Mouse (Mus musculus) gastrocnemius, postnatal 4 days (tissue): Measurements from ENCODE around the gene Igsf9b. TPM values are rescaled to one million over a fixed set of nuclear protein-coding genes. Genes with fewer than 3 reads are reported as not detected.

ENCODE experiments used
- DNase-seq, 2 experiments: peaks; one replicate each; pipeline ENCODE4 v3.0.0; 2021 to 2022; ENCODE audit warnings: low spot score in 2 of 2, mixed read lengths in 2 of 2
- total RNA-seq, 2 experiments: library from RNA; stranded (reverse); gene quantifications; 2 replicates each; pipeline ENCODE4 v1.2.3; 2021

Gene Igsf9b
- total RNA-seq, 2 experiments from 2014 or later: 7.1 to 8.3 TPM

DNA sequence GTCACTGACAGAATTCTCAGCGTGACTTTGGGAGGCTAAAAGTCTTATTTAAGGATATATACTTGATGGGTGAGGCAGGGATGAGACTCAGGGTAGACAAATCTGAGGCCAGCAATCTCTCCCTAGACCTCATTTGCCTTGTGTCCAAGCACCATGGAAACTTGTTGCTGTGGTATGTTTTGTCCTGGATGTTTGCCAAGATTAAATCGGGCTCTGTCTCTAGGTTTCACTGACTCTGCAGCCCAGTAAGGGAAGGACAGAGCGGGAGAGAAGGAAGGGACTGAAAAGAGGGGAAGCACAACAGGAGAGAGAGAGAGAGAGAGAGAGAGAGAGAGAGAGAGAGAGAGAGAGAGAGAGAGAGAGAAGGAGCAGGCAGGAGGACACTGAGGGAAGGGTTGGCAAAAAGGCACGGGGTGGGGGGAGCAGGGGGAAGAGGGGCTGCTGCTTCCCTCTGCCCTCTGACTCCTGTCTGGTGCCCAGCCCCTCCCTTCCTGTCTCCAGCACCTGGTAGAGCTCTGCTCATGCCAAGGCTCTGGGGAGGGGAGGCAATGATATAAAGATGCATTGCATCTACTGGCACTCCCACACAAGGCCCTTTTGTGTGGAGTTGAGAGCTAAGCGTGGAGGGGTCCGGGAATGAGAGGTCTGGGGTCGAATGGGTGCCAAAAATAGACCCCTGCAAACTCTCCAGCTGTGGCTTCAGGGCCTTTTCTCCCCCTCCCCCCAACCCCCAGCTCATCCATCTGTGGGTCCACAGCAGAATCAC lies 9.3 kb upstream of the Igsf9b start:
- DNase-seq: no peak

DNA sequence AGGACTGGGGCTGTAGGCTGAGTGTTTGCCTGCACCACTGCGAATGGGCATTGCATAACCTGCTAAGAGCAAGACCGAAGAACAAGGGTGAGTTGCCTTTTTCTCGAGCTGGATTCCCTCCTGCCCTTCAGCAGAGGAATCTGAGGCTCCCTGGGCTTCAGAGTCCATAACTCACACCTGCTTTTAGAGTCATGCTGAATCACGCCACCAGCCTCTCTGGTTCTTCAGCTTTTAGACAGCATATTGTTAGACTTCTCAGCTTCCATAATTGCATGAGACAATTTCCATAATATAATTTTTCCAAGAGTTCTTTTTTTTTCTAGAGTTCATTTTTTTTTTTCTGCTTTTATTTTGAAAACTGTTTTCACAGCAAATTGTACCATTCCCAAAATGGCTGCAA lies 4.6 kb upstream of the Igsf9b start:
- no peak for DNase-seq

DNA sequence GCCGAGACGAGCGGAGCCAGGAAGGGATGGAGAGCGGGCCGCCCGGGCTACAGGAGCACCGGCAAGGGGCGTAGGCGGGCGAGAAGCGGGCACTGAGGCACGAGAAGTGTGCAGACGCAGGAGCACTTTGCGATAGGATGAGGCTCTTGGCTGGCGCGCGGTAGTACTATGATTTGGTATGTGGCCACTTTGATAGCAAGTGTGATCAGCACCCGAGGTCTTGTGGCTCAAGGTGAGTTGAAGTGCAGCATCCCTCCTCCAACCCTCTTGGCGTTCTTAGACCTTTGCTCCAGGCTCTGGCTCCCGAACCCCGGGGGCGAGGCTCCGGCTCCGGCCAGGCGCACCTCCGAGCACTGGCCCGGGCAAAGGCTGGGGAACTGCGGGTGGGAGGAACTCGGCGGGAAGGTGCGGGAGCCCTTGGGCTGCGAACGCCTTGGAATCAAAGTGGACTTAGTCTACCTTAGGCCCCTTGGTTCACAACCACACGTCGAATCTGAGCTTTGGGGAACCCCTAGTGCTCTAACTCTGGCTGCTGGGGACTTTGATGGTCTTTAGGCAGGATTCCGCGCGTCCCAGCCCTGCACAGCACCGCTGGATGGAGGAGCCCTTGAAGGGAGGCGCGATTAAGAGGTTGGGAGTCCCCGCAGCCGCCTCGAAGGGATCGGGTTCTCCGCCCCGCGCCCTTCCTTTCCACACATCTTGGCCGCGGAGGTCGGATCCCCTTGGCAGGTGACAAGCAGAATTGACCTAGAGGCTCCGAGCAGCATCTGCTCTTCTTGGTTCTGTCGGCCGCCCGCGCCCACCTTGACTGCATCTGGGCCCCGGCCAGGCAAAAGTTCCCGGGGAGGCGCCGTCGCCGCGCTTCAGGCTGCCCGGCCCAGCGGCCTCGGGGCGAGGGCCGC lies 533 bp downstream of the Igsf9b start:
- no peak for DNase-seq

DNA sequence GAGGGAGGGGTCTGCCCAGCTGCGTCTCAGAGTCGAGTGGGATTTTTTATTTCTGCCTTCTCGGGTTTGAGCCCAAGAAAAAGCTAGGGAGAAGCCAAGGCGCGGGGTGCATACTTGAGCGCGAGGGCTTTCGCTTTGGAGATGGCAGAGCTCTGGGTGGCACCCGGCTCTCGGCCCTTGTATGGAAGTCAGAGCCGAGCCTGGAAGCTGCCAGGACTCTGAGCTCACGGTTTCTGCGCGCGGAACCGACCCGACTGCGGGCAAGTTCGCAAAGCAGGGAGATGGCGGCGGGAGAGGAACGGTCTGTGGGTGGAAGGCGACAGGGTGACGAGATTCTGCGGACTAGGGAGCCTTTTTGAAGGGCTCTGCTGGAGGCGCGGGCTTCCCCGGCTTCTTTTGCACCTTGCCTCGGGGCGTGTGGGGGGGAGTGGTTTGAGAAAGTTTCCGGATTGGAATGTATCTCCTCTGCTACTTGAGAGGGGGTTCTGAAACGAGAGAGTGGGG lies 1.2 kb downstream of the Igsf9b start:
- DNase-seq: no peak

DNA sequence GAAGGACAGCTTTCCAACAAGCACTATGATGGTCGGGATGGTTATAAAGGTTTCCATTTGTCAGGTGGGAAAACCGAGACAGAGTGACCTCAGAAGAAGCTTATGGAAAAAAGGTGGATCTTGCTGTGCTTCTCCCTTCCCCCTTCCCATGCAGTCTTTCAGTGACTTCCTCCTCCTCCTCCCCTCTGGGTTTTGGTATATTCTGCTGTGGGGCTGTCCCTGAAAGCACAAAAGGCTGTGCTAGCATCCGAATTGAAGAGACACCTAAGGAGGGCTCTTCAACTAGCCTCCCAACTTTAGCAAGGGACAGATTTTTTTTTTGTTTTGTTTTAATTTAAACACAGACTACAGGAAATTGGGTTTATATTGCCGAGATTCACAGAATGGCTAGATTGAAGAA lies 1.7 kb downstream of the Igsf9b start:
- no peak for DNase-seq

DNA sequence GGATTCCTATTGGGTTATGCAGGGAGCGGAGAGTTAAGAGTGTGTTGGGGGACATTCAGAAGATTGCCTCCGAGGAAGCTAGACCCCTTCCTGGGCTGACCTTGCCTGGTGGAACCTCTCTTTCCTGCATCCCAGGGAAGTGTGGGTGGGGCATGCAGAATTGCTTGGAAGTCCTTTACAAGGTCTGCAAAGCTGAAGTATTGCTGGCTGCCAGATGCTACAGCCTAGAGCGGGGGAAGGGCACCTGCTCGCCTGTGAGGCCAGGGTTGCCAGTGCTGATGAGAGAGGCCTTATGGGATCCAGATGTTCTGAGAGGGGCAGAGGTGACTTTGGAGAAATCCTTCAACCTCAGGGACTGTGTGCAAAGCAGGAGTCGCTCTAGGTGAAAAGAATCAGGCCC lies 2.5 kb downstream of the Igsf9b start:
- DNase-seq: no peak

DNA sequence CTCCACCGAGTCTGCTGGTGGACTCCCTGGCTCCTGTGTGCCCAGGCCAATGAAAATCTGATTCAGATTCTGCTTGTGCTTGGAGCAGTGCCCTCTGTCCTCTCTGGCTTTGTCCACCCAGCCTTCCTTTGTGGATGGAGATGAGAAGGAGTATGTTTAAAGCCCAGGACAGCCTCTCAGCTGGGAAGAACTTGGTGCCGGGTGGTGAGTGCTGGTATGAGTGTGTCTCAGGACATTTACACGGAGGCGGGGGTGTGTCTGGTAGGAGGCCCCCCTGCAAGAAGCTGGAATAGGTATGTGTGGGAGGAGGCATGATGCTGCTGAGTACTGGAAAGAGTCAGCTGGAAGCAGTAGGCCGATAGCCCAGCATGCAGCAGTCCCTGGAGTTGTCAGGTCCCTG lies 3.3 kb downstream of the Igsf9b start:
- no peak for DNase-seq

DNA sequence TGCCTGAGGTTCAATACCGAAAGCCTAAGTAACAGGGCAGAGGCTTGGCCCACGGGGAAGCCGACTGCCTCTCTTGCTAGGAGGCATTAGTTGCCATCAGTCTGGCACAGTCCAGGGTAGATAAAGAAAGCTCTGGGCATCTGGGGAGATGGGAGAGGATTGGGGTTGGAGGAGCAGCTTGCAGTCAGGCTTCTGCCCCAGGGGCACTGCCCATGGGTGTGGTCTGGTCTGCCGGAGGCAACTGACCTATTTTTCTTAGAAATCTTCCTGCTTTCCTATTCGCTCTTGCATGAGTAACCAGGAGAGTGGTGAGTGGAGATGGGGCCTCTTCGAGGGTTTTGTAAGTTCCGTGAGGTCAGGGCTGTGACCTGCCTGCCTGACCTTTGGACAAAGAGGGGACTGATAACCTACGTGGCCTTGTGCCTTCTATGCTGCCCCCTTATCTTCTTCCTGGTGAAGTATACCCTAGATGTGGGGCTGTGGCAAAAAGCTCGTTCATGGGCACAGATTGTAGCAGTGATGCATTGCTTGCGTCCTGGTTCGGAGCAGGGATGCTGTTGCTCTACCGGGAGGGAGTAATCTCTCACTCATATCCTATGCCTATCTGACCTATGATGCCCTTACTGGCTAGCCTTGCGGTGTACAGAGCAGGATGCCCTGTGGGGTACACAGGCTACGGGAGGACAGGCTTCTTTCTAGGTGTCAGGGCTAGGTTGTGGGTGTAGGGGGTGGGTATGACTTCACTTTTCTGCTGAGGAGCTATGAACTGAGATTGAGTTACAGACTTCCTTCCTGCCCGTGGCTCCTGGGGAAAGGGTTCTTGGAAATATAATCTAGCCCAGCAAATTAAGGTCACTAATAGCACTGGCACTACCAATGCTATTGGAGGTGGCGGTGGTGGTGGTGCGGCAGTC lies 4.8 kb downstream of the Igsf9b start:
- DNase-seq: no peak

DNA sequence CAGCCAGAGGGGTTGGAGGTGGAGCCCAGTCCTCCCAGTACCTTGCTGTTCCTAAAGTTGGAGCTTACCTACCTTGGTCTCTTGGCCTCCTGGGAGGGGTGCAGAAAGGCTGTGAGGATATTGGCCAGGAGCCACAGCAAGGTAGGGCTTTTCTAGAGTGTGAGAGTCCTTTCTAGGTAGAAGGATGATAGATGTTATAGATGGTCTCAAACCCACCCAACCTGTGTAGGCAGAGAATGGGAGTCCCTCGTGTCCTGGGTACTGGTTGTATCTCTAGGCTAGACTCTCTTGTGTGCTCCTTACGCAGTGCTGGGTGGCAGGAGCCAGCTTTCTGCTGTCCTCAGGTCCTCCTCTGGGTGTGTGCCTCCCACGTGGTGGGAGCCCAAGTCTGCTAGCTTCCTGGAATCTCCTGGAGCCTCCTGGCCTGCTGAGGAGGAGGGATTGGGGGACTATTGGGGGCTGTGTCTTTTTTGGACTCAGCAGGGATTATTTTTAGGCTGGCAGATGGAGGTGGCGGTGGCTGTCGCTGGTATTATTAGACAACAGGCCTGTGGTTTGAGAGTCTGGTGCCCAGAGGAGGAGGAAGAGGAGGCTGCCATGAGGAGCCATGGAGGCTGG lies 5.6 kb downstream of the Igsf9b start:
- DNase-seq: no peak

DNA sequence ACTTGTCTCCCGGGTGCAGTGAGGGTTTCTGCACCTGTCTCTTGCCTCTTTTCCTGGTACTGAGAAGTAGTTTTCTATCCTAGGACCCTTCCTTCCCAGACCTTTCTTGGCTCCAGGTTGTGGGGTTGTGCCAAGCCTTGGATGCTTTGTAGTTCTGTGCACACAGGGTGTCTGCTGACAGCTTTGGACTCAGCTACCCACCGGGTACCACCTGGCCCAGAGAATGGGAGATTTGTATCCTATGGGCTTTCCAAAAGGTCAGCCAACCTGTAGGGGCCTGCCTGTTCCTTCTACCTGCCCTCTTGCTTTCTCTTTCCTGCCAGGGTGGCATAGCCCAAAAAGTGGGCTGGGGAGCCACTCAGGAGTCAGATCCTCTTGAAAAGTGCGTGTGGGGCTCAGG lies 6.5 kb downstream of the Igsf9b start:
- no peak for DNase-seq

DNA sequence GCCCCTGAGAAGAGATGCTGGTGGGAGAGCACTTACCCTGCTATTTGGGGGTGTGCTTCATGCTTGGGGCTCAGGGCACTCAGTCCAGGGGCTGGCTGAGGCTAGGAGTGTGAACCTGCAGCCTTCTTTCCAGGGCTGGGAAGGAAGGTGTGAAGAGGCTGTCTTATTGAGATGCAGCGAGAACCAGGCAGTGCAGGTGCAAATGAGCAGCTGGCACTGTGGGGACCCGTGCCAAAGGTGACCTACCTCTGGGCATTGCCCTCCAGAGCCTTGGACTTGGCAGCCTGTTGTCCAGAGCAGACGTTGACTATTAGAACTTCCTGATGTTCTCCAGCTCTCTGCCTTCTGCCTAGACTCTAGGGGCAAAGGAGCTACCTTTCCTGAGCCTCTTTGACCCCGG lies 7.6 kb downstream of the Igsf9b start:
- no peak for DNase-seq

DNA sequence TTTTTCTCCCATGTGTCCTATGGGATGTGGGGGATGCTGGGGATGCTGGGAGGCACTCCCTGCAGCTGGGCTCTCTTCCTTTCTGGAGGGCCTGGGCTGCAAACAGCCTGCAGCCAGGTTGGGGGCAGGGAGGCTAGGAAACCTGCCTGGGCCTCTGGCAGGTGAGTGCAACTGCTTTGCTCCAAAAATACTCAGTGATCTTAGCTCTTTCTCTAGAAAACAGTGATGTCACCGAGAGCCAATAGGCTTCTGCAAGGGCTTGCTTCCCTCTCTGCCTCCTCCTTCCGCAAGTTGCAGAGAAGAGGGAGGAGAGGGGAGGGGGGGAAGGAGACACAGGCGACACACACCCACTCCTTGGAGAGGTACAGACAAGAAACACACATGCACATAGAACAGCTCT lies 8.3 kb downstream of the Igsf9b start:
- DNase-seq: no peak

DNA sequence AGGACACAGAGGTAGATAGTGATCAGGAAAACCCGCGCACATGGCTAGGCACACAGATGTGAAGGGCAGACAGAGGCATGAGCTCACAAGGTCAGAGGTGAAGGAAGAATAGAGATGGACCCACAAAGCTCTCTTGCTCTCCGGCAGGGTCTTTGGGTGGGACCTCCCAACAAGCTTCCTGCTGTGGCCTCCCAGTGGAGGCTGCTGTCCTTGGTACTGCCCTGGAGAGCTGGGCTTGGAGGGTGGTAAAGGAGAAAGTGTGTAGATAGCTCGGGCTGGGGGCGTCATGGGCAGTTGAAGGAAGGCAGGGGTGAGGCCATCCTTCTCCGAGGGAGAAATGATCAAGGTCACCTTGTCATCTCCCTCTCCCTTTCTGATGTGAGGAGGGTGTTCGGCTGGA lies 9.0 kb downstream of the Igsf9b start:
- no peak for DNase-seq

DNA sequence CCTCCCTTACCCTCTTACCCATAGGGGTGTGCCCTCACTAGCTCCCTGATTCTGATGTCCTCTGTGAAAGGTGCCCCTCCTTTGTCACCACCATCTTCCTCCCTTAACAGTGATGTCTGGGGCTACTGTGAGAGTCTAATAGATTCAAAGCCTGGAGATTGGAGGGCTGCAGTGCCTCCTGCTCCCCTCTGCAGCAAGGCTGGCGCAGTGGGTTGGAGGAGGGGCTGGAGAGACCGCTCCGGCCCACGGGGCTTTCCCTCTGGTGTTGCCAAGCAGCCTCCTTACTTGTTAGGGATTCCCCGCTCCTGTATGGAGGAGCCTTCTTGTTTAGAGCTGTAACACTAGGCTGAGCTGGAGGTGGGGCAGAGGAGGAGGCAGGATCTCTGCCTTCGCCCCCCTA lies 9.6 kb downstream of the Igsf9b start:
- DNase-seq: no peak

DNA sequence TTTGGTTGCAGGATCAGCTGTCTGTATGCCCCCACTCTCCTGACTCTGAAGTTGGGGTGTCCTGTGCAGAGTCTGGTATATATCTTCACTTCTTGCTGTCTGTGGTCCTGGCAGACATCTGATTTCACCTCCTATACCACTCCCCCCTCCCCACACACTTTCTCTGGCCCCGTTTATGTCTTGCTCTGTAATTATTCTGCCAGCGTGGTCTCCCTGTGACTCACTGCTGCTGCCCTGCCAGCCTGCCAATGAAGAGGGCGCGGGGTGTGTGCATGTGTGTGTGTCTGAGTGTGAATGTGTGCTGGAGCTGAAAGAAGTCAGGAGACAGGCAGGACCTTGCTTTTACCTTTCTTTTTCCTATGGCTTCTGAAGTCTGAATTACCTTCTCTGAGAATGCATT lies 11.0 kb downstream of the Igsf9b start:
- DNase-seq: no peak

DNA sequence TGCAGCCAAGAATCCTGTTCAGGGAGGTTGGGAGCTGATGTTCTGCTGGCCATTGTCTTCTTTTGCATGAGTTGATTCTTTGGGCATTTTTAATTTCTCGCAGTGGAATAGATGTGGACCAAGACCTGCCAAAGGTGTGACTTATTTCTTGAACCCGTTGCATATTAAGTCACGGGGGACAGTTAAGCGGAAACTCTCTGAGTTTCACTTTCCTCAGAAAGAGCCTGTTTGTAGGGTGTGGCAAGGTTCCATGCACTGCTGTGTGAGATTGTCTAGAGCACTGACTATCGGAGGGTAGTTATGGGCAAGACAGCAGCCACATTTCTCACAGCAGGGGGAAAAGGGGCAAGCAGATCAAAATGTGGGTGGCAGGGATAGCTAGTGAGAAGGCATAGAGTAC lies 14.4 kb downstream of the Igsf9b start:
- no peak for DNase-seq

DNA sequence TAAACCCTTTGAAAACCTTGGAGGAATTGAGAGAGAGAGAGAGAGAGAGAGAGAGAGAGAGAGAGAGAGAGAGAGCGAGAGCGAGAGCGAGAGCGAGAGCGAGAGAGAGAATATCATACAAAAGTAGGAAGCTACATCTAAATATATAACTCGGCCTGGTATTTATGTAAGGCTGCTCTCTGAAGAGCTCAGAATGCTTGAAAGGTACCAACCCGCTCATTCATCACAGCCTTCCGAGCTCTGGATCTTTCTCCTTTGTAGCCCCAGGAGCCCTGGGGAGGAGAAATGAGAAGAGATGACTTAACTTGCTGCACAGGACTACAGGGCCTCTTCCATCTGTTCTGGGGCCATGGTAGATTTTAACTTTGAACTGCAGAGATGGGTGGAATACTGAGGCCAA lies 22.3 kb downstream of the Igsf9b start:
- DNase-seq: no peak

DNA sequence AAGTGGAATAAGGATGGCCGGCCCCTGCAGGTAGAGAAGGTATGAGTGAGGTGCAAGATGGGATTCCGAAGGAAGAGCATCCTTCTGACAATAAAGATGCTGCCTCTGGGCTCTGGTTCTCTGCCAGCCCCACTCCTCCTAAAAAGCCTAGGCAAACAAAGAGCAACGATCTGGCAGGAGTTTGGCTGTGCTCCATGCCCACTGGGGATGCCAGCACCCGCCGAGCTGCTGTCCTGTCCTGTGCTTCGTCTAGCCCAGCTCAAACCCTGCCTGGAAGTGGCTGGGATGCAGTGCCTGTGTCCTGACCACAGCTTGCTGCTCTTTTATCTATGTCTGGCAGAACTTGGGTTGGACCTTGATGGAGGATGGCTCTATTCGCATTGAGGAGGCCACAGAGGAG lies 23.3 kb downstream of the Igsf9b start:
- DNase-seq: no peak

DNA sequence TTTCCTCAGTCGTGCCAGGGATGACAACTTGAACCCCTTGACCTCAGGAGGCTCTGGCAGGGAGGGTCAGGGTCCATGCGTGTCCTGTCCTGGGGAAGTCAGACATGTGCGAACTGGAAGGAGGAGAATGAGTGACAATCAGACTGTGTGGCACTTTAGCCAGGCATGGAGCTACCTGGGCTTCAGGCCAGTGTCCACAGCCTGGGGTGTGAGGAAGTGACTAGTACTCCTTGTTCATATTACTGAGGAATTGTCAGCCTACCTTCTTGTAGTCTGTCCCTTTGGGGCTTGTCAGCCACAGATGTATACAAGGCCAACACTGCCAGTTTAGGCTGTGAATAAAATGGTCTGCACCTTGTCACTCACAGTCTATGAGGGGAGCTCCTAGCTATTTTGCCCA lies 24.4 kb downstream of the Igsf9b start:
- no peak for DNase-seq

DNA sequence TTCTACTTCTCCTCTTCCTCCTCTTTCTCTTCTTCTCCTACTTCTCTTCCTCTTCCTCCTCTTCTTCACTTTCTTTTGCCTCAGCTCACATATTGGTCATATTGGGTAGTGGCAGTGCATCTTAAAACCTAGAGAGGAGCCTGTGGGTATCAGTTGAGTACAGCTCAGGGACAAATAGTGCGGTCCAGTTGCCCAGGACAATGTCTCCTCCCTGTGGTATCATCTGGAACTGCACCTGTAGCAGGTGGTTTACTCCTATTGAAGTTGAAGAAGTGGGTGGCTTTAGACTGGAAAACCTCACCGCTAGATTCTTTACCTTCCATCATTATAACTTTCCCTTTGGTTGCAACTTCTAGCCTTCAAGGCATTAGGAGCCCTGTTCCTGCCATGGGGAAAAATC lies 26.9 kb downstream of the Igsf9b start:
- DNase-seq: peak in 1 of 2 experiments; percentile 47

DNA sequence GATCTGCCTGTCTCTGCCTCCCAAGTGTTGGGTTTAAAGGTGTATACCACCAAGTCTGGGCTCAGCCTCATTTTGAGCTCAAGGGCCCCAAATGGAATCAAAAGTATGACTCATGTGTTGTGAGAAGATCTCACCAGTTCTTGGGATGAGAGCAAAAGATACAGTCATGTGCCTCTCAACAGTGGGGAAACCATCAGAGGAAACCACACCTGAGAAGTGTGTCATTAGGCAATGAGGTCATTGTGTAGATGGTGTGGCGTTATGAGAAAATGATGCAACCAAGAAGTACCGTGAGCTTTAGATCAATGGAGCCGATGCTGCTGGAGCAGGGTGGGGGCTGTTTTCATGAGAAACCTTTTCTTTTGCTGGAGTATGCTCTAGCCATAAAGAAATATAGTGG lies 28.6 kb downstream of the Igsf9b start:
- DNase-seq: no peak
